Mouse (Mus musculus): Measurements from ENCODE around the gene Grip1.
A peak's percentile ranks its signal among the peaks of the same experiment; 100 is the strongest.

Grip1 gene

DNA sequence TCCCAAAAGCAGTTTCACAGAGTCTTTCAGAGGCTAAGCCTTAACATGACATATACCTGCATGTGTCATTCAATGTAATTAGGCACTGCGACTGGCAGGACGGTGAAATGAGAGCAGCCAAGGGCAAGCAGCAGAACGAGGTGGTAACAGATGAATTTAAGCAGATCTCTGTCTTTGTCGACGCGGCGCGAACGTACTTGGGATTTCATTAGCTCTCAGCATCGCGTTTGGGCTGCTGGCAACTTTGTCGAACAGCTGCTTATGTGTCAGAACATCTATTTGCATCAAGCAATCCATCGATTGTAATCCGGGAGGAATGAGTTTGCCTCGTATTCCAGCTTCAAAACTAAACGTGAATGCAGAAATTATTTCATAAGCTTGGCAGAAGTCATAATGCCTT, 483.9 kb downstream of the Grip1 start:
- no peak for DNase-seq (ENCODE audit: low read depth, low spot score)

DNA sequence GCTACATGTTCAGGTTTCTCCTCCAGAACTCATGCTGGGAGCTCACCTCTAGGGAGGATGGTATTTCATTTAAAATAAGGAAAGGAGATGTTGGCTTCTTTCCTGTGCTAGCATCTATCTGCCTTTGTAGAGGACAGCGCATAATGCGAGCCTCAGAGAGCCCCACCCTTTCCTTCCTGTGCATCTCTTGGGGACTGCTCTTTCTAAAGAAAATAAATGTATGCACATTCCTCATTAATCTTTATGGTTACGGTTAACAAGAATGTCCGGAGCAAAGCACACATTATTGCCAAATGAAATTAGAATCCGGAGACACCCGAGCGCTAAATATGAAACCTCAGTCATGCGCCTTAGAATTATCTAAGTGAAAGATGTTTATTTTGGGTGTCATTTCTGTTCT, 490.3 kb downstream of the Grip1 start:
- no peak for DNase-seq (ENCODE audit: low read depth, low spot score)

DNA sequence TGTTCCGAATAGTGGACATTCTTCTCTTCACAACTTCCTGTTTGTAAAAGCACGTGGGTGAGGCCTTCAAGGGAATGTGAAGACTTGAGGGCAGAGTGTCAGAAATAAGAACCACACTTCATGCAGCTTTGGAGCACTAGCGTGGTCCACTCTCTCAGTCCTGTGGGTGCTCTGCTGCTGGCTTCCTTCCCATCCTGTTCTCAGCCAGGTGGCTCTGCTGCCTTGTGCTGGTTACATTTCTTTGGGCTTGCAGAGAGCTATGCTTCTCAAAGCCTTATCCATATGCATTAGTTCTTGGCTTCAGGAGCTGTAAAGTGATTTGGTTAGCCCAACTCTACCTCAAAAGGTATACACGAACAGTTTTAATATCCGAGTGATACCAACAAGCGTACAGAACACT, 497.8 kb downstream of the Grip1 start:
- no peak for DNase-seq (ENCODE audit: low read depth, low spot score)

DNA sequence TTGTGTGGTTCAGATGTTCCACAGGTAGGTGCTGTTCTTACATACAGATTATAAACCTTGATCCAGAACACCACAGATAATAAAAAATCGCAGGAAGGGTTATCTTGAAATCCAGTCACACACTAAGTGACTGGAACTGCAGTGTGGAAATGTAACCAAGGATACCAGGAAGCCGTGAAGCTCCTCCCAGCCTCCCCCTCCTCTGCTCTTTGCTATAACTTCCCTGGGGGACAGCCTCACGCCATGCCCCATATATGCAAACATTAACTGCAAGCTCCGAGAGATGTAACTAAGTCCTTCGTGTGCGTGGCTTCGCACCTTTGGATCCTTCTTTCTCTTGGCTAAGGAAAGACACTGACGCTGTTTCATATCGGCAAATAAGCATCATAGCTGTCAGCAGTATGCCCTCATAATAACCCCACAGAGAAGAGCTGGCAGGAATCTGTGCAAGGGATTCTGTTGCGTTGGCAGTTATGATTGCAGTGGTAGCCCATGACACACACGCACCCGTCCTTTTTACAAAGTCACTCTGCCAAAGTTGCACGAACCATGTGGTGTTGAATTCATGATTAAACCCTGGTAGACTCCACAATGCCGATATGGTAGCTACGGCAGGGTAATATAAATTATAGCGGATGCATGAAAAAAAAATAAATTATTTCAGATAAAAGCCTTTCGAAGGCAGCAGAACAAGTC, 503.8 kb downstream of the Grip1 start:
- no peak for DNase-seq (ENCODE audit: low read depth, low spot score)

DNA sequence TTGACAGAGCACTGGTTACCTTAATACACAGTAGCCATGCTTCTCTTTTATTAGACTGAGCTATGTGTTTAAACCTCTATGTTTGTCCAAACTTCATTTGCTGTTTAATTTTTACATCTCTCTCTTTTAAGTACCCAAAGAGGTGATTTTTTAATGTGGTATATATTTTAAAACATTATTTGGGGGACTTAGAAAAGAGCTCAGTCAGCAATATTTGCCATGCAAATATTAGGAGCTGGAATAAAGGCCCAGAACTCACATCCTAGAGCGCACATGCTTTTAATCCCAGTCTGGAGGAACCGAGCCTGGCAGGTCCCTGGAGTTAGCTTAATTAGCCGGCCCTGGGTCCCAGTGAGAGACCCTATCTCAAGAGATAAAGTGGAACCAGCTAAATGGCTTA, 507.3 kb downstream of the Grip1 start:
- no peak for DNase-seq (ENCODE audit: low read depth, low spot score)

DNA sequence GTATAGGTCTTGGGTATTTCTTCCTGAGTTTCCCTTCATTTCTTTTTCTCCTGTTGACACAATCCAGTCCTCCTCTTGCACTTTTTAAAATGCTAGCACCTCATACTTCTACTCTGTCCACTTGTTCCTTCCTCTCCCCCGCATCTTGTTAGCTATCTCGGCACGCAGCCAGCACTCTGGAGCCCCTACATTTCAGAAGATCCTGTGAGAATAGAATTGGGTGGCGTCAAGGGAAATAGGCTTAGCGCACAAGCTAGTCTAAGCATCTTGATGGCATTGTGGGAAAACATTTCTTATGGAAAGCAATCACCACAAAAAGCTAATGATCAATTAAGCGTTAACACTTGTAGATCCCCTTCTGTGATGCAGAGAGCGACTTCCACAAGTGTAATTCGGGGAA, 512.7 kb downstream of the Grip1 start:
- no peak for DNase-seq (ENCODE audit: low read depth, low spot score)

DNA sequence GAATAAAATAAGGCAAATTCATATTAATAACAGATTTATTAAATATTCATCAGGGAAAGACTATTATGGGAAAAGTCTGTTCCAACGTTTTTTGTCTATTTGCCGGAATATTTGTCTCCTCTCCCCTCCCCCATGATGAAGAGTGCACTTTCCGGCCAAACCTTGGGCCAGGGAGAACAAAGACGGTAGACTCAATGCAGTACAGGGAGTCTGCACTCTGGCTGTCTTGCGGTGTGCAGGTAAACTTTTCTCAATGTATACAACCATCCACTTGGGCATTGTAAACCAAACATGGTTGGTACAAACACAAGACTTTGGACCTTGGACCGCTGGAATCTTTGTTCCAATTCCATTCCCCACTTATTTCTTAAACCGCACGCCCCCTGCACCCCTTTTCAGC, 525.8 kb downstream of the Grip1 start:
- DNase-seq (ENCODE audit: low read depth, low spot score), result no peak

DNA sequence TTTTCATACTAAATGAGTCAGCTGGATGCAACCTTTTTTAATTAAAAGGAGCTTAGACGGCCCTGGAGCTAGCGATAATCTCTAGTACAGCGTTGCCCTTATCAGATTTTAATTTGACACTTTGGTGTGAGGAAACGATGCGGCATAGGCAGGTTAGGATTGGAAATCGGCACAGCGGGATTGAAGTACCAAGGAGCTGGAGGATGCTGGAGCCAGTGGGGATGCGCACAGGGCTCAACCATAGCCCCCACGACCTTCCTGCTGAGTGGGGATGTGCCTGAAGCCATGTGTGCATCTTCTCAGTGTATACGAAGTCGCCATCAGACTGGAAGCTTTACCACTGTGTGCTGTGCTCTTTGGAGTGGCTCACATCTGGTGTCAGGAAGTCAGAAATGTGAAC, 526.4 kb downstream of the Grip1 start:
- no peak for DNase-seq (ENCODE audit: low read depth, low spot score)

DNA sequence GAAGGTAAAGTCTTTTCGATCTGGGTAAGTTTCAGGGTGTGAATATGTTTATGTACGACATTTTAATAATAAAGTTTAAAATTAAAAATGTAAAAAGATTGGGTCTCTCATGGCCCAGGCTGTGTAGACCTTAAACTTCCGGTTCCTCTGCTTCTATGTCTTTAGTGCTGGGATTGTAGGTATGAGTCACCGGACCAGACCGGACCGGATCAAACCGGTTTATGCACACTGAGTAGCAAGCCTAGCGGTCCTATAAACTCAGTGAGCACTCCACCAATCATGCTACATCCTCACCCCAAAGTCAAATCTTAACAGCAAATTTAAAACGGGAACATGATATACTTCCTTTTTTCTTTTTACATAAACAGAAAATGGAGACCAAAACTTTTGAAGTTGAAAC, 530.7 kb downstream of the Grip1 start:
- DNase-seq (ENCODE audit: low read depth, low spot score), result peak; percentile 6

DNA sequence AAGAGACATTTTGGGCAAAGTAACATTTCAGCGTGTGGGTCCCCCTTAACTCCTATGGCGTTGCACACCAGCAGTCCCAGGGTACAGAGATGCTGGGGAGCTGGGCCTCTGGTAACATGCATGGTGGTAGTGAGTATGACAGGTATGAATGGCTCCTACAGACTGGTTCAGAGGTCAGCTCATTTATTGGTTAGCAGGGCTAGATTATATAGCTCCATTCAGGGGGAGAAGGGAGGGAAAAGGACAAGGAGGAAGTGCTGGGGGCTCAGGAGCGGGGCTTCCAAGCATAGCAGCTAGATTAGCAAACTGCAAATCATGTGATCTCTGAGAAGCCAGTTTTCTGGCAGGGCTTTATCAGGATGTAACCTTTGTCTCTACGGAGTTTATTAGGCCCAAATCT, 544.8 kb downstream of the Grip1 start:
- no peak for DNase-seq (ENCODE audit: low read depth, low spot score)

DNA sequence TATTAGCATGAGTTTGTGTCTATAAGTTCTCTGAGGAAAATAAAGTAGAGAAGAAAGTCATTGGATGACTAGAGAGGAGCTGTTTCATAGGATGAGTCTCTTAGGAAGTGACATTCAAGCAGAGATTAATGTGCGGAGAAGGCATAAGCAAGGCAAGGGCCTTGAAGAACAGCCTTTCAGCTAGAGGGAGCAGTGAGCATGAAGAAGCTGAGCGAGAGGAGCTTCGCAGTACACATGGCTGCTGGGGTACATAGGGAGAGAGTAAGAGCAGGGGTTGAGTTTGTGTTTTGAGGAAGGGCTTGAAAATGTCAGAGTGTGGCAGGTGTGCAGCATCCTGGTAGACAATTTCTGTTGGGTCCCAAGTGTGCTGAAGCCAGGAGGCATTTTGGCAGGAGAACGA, 548.5 kb downstream of the Grip1 start:
- no peak for DNase-seq (ENCODE audit: low read depth, low spot score)

DNA sequence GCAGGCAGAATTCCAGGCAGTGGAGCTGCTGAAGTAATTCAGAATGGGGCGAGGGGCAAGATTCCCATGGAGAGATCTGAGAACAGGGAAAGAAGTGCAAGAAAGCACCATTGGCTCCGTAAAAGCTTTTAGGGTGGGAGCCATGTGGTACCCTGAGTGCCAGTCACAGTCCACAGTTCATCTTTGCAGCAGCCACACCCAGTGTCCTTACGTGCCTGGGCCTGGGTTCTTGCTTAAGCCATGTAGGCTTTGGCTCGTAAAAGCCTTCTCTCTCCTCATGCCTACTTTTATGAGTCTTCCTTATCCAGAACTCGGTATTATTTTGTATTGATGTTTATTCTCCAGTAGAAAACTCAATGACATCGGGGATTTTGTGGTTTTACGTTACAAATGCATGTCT, 550.5 kb downstream of the Grip1 start:
- DNase-seq (ENCODE audit: low read depth, low spot score), result no peak

DNA sequence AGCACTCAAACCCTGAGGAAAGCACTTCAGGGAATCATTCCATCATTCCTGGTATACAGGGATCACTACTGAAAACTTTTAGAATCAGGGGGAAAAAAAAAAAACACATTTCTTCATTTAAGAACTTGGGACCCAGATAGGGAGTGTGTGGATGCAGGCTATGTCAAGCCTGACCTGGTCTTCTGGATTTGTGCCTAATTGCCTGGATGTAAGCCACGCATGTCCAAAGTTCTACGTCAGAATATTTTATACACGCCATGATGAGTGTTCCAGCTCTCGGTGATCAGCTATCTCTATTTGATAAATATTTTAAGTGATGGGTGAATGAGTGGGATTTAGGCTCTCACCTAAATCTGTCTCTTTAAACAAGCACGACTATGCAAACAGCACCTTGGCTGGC, 552.0 kb downstream of the Grip1 start:
- no peak for DNase-seq (ENCODE audit: low read depth, low spot score)

DNA sequence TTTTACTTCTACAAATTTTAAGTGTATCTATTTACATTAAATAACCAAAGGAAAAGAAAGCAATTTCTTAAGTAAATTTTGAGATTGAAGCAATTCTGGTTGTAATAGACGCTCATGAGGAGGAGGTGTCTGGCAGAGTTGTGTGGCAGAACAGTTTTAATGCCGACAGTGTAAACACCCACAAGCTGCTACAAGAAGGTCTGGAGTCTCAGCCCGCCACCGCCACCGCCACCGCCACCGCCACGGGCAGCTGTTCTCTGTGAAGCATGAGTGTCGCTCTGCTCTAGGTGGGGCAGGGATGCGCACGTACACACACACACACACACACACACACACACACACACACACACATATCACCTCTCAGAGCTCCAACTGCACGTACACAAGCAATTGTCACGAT, 558.7 kb downstream of the Grip1 start:
- no peak for DNase-seq (ENCODE audit: low read depth, low spot score)

DNA sequence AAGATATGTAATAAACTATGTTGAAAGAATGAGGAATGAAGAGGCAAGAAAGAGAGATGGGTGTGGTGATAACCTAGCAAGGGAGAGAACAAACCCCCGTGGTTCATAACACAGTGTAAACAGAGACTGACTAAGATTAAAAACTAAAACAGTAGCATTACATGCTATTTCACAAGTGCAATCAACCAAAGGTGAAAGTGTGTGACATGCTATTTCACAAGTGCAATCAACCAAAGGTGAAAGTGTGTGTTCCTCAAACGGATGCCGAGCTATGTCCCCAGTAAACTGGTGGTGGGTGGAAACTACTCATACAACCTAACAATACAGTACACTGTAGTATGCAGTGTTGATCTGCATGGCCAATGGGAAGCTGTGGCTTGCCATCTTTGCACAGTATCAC, 561.5 kb downstream of the Grip1 start:
- no peak for DNase-seq (ENCODE audit: low read depth, low spot score)

DNA sequence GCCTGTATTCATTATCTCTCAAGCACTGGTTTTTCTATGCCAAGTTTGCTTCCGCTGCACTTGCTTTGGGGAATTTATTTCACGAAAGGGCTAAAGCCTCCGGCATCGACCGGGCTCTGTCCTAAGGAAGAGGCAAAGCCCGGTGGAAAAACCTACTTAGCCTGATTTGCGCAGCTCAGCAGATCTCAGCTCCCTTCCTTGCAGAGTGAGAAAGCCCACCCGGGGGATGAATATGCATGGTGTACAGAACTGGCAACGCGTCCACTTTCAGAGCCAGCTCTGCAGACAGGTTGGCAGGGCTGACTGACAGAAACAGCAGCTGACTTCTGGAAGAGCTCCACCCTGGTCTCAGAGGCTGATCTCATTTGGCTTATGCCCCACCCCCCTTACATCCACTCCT, 572.8 kb downstream of the Grip1 start:
- no peak for DNase-seq (ENCODE audit: low read depth, low spot score)

DNA sequence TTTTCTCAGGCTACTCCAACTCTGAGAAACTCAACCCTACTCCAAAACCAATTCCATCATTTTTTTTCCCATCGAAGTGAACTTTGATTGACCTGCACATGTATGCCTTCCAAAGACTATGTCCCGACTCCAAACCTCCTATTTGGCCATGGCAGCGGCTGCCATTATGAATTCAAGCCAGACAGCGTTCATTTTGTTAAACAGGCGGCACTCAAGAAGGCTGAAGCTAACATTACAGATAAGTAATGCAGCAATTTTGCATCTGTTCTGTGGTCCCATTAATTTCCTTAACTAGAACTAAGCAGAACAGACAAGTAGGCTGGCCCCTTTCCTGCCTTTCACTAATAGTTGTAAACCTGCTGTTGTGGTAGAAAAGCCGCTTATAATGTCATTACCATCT, 577.3 kb downstream of the Grip1 start:
- DNase-seq (ENCODE audit: low read depth, low spot score), result no peak

DNA sequence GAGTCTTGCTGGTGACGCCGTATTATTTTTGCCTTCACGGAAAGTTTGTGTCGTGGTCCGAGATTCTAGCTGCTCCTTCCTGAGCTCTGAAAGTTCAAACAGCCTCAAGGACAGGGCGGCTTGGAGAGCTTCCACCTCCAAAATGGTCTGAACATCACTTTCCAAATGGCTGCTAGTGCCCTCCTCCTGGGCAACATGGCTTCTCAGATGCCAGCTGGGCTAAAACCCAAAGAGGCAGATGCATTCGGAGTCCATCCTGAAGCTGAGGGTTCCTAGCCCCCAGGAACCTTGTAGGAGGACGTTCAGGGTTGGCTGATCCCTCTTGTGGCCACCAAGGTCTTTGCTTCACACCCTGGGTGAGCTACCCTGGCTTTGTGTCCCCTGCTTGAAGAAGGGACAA, 577.7 kb downstream of the Grip1 start:
- no peak for DNase-seq (ENCODE audit: low read depth, low spot score)

DNA sequence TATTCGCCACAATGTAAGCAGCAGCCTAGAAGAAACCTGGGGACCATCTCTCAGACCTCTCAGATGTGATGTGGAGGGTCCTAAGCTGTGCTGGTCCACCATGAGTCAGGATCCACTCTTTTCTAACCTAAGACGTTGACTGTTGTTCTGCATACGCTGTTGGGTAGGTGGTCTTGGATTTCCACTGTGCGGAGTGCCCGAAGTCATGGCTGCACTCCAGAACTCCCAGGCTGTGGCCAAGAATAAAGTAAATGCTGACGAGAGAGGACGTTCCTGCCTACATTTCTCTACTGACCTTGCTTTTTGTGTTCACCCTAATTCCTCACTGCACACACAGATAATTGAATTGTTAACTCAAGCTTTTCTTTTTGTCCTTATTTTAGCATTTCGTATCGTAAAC, 580.2 kb downstream of the Grip1 start:
- no peak for DNase-seq (ENCODE audit: low read depth, low spot score)

DNA sequence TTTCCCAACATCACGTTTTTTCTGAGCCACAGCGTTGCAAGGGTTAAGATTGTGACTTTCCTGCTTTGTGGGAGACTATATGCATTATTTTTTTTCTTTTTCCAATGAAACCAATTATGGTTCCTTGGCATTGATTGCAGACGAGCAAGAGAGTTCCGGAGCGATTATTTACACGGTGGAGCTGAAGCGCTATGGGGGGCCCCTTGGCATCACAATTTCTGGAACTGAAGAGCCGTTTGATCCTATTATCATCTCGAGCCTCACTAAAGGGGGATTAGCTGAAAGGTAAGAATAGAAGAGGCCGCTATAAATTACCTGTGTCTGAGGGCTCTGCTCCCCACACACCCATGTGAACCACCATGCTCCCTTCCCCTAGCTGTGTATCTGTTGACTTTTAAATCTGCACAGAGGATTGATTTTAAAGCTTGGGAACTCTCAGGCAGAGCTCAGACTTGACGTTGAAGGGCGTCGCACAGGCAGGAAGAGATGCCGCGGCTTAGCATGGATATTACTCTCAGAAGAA, 581.6 kb downstream of the Grip1 start:
- DNase-seq (ENCODE audit: low read depth, low spot score), result no peak

DNA sequence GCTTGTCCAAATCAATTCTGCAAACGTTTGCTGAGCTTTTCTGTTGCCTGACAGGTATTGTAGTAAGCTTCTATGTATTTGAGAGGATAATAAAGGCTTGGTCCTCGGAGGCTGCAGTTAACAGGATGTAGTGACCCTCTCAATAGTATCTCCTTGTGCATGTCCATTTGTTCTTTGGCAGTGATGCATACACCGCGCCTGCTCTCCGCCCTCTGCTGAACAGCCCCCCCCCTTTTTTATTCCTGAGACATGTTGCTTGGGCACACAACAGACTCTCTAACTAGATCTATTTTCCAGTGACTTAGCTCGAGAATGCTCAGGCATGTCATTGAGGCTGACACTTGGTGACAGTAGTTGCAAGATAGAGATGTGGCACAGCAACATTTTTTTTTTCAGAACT, 582.2 kb downstream of the Grip1 start:
- no peak for DNase-seq (ENCODE audit: low read depth, low spot score)

DNA sequence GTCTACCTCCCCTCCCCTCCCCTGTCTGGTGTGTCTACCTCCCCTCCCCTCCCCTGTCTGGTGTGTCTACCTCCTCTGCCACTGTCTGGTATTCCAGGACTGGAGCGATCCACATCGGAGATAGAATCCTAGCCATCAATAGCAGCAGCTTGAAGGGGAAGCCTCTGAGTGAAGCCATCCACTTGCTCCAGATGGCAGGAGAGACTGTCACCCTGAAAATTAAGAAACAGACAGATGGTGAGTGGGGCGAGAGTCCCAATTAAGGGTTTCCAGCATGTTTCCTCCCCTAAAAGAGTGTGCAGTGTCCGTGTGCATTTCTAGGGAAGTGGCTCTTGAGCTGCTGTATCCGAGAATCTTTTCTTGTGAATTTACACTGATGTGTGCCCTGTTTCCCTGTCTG, 584.6 kb downstream of the Grip1 start:
- DNase-seq (ENCODE audit: low read depth, low spot score), result no peak

DNA sequence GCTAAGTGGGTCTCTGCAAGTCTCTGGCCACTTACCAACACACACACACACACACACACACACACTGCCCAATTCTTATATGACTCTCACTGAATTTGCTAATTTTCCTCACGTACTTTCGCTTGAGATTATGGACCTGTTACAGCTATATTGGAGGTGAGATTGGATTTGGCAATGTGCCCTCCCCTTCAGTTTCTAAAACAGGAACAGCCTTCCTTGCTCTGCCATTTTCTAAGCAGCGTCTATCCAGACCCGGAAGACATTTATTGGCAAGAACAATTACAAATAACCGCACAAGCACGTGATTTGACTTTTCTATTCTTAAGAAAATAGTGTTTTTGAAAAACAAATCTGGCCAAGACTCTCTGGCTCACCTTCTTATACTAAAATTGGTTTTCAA, 590.6 kb downstream of the Grip1 start:
- no peak for DNase-seq (ENCODE audit: low read depth, low spot score)

DNA sequence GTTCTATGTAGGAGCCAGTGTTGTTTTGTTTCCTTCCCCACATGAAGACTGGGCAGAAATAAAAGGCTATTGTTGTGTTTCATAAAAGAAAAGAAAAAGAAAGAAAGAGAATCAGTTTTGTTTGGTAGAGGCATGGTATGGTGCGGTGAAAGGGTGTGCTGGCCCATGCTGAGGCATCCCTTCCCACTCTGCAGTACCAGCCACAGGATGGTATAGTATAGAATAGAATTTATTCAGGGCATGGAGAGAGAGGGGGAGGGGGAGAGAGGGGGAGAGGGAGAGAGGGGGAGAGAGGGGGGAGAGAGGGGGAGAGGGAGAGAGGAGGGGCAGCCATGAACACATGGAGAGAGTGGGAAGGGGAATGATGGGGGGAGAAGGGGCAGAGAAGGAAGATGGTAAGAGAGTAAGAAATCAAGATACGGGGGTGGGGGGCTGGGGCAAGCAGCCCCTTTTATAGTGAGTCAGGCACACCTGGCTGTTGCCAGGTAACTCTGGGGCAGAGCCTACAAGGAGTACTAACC, 591.1 kb downstream of the Grip1 start:
- no peak for DNase-seq (ENCODE audit: low read depth, low spot score)
